Mouse (Mus musculus): ENCODE results near the gene Pheta1. TPM values are rescaled to one million over a fixed set of nuclear protein-coding genes. Genes with fewer than 3 reads are reported as not detected.

The Pheta1 gene
- polyA plus RNA-seq, 2 experiments from 2014 or later, result 0.60 to 1.2 TPM

- no peak for ATAC-seq
These were observed 43.5 kb downstream of the Pheta1 start for GRCm38 (mm10) chr5:121892281-121892680.

GRCm38 (mm10) chr5:121893581-121893980 lies 44.8 kb downstream of the Pheta1 start:
- ATAC-seq, result no peak

GRCm38 (mm10) chr5:121894647-121895046 lies 45.9 kb downstream of the Pheta1 start:
- no peak for ATAC-seq

- no peak for ATAC-seq
These were observed 46.5 kb downstream of the Pheta1 start for GRCm38 (mm10) chr5:121895117-121895756.

GRCm38 (mm10) chr5:121902809-121903745 lies 54.3 kb downstream of the Pheta1 start:
- ATAC-seq, result no peak

Other genes starting within 250 kb of the Pheta1 start
- 1 to 10 TPM; 1.2 TPM for gene Acad12, start 230.0 kb upstream of the Pheta1 start, polyA plus RNA-seq (2017; shearing (Covaris generic))
- 1 to 10 TPM; 2.3 to 6.0 TPM for gene Acad10, start 188.5 kb upstream of the Pheta1 start, polyA plus RNA-seq (2017; shearing (Covaris generic))
- 10 to 100 TPM; 11.5 to 14.1 TPM for gene Brap, start 188.4 kb upstream of the Pheta1 start, polyA plus RNA-seq (2017; shearing (Covaris generic))
- 10 to 100 TPM; 22.6 to 27.5 TPM for gene Atxn2, start 137.6 kb upstream of the Pheta1 start, polyA plus RNA-seq (2017; shearing (Covaris generic))
- 10 to 100 TPM in 1 of 2 experiments, 1 to 10 TPM in 1; 9.8 to 11.6 TPM for gene Sh2b3, start 11.3 kb upstream of the Pheta1 start, polyA plus RNA-seq (2017; shearing (Covaris generic))
- gene Cux2, start 201.1 kb downstream of the Pheta1 start, polyA plus RNA-seq (2017; shearing (Covaris generic)), result under 1 TPM in 1 of 2 experiments, not detected in 1; 0.13 TPM

Measured in activated CD4-positive, CD25-positive, alpha-beta regulatory T cell, adult 4 months (primary cell).